Mouse (Mus musculus): ENCODE results near the gene Aven. TPM values are rescaled to one million over a fixed set of nuclear protein-coding genes. Genes with fewer than 3 reads are reported as not detected.

Aven gene
- total RNA-seq, 2 experiments from 2014 or later = 7.3 to 10.8 TPM

DNA sequence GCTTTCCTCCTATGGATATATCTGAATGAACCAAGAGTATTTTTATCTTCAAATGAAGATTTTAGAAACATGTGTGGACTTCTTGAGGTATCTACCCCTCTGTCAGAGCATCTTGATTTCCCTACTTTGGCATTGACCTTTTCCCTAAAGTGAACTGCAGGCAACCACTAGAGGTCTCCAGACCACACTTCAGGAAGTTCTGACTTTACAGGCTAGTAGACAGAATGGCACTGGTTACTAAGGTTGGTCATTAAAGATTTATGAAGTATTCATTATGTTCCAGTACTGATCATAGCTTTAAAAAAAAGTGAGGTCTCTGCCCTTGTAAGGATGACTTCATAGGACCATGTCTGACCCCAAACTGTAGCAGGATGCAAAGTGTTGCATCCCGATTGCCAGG is 46.0 kb downstream of the Aven start:
- peak; percentile 2 for DNase-seq
- intact Hi-C loops (cut with DNase I) = loop anchor here (10.0 kb wide), 1 partner anchor 226 kb away; no protein-coding TSS in a partner anchor

DNA sequence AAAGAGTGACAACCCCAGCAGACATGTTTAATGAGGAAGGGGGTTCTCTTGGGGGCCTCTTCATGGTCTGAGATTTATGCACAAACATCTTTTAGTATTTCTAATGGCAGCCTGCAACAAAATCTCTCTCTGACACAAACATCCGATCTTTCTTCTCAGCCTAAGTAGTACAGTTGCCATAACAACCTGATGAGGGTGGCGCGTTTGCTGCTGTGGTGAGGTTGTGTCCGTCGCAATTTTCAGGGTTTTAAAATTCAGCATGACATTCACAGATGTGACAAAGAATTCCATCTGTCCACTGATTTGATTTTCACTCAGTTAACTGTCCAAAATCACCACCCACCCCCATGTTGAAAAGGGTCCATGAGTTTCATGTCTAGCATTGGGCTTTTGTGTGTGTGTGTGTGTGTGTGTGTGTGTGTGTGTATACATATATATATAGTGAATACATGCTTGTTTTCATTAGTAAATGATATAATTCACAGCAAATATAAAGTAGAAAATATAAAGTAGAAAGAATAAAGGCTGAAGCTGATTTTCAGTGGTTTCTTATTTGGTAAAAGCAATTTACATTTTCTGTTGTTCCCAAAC is 49.0 kb downstream of the Aven start:
- intact Hi-C loops (cut with DNase I) = no loop called here
- no peak for DNase-seq

DNA sequence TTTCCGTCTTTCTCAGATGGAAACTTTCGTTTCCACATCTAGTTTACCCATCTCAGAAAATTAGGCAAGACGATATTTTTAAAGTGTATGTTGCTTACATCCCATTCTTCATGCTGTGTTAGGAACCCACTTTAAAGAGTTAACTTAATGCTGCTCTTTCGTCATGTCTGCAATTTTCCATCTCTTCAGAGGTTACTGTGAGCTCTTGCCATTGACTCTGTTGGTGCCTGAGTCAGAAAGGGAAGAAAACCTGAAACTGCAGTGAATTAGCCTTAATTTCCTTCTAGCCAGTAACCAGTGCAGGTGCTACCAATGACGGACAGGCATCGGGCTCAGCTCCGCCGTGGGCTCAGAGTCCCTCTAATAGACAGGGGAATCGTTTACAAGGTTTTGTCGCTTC is 63.8 kb downstream of the Aven start:
- no peak for DNase-seq
- intact Hi-C loops (cut with DNase I) = no loop called here

DNA sequence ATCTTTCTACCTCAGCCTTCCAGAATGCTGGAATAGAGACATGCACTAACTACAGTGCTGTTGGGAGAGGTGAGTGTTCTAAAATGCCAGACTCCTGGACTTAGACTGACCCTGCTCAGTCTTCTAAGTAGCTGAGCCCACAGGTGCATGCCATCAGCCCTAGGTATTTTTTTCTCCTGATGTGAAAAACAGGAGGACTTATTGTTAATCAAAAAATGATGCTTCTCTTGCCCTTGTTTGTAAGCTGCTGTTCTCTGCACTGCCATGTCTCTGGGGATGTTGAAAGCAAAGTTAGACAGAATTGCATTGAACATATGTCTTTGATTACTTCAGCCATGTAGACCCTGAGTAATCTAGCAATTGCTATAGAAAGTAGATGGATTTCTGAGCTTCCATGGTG is 64.7 kb downstream of the Aven start:
- intact Hi-C loops (cut with DNase I) = no loop called here
- DNase-seq = no peak

DNA sequence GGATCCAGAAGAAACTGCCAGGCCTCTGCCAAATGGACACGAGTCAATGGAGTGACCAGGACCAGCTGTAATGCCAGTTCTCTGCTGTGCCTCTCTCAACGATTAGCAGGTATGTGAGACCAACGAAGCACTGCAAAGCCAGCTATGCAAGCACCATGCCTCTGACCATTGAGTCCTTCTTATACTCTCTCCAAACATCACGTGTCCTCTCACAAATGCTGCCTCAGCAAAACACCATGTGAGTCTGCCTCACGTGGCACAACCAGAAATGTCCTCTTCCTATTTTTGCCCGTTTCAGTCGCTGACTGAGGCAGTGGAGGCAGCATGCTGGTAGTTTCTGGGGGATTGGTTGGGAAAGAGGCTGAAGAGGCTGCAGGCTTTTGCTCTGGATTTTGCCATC is 68.8 kb downstream of the Aven start:
- no peak for DNase-seq
- intact Hi-C loops (cut with DNase I) = no loop called here

DNA sequence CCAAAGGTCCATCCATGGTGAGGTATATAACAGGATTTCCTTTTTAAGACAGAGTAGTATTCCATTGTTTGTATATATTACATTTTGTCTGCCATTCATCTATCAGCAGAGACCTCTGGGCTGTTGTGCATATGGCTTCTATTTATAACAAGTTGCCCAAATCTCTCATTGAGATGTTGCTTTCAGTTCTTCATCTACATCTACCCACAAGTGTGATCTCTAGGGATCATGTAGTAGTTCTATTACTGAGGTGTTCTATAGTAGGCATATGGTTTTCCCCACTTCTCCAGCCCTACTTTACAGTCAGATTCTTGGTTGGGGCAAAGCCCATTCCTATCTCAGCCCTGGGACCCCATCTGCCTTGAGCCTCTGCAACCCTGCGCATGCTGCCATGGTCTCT is 72.3 kb downstream of the Aven start:
- intact Hi-C loops (cut with DNase I) = no loop called here
- no peak for DNase-seq

DNA sequence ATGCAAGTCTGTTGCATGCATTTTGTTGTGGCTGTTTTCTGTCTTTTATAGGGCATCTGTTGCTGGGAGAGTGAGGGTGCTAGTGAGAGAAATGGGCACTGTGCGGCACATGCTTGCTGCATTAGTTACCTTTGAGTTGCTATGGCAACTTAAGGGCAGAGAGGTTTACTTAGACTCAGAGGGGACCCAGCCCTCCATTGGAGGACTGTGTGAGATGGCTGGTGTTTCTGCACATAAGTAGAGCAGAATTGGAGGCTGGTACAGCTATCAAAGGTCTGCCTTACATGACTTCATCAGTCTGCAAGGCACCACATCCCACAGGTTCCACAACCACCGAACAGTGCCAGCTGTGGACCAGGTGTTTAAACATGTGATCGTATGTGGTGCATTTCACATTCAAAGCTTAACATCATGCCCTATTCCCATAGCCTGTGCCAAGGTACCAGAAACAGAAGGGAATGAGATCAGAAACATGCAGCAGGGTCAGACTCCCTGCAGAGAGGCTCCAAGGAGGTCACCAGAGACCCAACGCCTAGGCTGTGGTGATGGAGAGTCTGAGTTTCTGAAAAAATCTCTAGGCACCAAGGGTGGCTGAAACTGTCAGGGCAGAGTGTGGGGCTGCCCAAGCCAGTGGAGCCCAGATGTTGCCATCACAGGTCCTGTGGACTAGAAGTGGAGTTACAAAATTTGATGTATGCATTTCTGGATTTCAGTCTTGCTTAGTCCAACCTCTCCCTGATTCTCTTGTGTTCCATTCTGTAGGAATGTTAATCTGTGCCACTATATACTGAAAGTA is 73.7 kb downstream of the Aven start:
- intact Hi-C loops (cut with DNase I) = no loop called here

DNA sequence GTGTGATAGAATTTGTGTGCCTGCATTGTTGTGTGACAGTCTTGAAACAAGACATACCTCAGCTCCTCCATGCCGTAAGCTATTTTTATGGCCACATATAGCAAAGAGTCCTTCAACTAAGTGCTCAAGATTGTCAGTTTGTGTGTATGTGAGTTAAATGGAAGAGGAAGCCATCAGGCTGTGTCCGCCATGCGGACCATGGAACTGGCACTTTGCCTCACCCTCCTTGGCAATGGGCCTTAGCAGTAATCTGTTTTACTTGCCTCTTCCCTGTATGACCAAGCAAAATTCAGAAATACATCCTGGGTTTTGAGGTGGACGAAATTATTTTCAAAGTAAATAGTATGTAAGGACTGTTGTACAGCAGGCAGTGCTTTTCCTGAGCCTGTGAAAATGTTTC is 75.0 kb downstream of the Aven start:
- intact Hi-C loops (cut with DNase I) = no loop called here
- peak; percentile 47 for DNase-seq

More for the DNA sequence above, 73.7 kb downstream of the Aven start:
- no peak for DNase-seq

DNA sequence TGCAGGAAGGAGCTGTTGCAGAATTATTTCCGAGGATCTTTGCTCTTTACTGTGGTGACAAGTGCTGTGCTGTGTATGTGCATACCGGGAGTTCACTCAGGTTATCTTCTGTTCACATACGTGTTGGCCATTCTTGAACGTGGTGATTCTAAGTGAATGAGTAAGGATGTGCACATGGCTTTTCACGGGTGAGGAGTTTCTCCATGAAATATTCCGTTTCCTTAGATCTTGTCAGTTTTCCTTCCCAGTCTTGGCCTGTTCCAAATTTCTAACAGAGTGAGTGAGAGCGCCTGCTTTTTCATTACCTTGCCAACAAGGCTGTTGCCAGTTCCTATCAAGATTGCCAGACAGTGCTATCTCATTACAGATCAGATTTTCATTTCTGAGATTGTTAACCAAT is 98.2 kb downstream of the Aven start:
- intact Hi-C loops (cut with DNase I) = no loop called here
- DNase-seq = peak; percentile 4

DNA sequence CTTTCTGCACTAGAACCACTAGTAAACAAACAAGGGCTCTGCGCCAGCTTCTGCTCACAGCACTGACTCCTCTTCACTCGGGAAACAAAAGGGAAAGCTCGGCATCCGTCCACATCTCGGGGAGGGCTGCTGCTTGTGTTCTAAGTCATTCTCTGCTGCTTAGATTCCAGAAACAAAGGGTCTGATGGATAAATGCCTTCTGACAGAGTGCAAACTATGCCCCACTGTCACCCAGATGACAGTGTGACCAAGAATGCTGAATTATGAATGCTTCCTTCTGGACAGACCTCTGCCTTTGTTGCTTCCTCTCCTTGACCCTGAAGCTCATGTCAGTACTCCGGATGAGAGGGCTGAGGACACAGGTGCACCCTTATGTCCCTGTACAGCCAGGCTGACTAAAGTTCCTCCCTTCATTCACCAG is 98.7 kb downstream of the Aven start:
- DNase-seq = peak; percentile 83
- intact Hi-C loops (cut with DNase I) = no loop called here

DNA sequence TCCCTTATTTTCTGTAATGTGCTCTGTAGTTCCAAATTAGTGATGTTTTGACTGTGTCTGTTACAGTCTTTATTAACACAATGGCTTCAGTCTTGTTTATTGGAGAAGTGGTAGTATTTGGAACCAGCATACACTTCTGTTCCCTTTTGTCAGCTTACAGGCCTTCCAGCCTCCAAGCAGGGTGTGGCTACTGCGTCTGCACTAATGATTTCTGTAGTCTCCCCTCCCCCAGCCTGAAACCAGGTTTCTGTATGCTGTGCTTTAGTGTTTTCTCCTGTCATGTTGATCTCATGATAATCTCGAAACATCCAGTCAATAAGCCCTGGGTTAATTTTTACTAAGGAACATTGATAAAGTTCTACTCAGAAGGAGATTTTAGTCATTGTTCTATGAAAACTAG is 100.6 kb downstream of the Aven start:
- intact Hi-C loops (cut with DNase I) = no loop called here
- DNase-seq = no peak

DNA sequence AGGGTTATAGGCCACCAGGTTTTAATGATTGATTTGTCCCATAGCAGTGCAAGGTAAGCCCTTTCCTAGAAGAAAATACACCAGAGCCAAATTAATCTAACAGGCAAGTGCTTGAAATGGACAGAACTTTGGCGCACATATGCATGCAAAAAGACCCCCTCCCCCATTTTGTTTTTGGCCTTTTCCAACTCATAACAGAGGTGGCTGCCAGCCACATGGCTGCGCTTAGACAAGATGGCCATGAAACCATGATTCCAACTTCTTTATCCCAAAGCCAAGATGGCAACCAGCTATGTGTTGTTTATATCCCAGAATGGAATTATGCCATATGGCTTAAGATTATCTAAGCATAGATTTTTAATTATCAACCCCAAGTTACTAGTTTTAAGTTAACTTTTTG is 101.0 kb downstream of the Aven start:
- intact Hi-C loops (cut with DNase I) = no loop called here
- DNase-seq = no peak

DNA sequence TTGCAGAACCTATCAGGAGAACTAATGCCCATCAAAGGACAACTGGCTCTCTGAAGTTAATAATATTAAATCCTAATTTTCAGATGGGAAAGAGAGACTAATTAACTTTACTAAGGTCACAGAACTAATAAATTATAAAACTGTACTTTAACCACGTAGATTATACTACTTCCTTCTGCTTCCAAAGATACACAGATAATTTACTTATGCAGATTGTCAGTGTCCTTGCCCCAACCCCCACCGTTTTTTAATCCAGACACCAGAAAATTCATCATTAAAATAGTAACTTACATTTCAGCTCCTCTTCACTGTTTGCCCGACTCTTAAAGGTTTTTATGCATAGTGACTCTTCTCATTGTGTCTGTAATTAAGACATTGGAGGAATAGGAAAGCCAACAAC is 103.0 kb downstream of the Aven start:
- intact Hi-C loops (cut with DNase I) = no loop called here
- DNase-seq = no peak

DNA sequence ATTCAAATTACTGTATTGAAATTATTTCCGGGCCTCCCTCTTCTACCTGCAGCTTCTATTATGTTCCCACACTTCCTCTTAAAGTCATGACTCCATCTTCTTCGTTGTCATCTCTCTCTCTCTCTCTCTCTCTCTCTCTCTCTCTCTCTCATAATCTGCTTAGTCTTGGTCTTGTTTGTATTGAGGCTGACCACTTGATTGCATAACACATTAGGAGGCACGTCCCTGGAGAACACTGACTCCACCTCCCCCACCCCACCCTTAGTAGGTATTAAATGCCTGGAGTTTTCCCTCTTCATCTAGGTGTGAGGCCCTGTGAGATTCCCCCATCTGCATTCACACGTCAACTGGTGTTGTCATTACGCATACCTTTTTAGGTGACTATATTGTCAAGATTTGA is 103.7 kb downstream of the Aven start:
- intact Hi-C loops (cut with DNase I) = no loop called here
- no peak for DNase-seq

DNA sequence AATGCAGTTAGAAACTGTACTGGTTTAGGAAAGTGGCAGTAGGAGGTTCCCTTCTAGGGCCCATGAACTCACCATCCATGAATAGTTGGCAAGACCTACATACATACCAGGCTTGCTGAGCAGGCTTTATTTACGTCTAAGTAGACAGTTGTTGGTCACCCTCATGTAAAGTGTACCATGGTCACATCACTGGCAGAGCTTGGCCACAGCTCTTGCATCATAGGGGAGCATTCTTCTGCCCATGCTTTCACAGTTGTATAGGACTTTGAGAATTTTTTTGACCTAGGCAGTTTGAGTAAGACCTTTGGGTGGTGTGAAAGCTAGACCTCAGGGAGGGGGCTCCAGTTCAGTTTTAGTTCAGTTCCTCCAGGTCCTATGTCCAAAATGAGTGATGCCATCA is 104.3 kb downstream of the Aven start:
- intact Hi-C loops (cut with DNase I) = no loop called here
- DNase-seq = no peak

DNA sequence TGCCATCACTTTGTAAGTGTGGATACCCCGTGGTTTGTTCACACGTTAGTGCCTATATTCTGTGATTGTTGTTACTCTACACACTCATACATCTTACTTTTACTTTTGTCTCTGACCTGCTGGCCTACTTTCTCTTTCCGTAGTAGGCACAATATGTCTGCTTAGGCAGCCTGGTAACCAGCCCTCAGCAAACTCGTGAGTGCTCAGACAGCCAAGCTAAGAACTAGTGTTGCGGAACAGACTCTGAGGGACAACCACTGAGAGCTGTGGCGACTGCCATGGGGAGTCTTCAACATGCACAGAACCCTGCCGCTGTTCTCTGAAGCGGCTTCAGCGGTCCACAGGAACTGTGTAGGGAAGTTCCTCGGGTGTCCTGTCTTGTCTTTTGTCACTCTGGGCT is 107.5 kb downstream of the Aven start:
- peak; percentile 10 for DNase-seq
- intact Hi-C loops (cut with DNase I) = no loop called here

DNA sequence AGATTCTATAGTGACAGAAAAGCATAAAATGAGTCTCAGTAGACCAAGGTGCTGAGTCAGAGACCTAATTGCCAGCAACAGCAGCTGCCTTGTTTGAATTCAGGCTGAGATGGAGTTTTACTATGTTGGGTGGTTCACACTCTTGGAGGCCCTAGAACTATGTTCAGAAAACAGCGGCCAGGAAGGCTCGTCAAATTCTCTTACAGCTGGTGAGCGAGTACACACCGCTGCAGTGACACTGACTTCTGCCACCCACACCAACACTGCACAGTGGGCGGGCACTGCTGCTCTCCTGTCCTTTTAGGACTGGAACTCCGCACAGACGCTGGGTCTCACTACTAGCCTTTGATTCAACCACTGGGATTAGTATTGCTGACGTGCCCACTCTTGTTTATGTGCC is 109.7 kb downstream of the Aven start:
- DNase-seq = no peak
- intact Hi-C loops (cut with DNase I) = no loop called here

DNA sequence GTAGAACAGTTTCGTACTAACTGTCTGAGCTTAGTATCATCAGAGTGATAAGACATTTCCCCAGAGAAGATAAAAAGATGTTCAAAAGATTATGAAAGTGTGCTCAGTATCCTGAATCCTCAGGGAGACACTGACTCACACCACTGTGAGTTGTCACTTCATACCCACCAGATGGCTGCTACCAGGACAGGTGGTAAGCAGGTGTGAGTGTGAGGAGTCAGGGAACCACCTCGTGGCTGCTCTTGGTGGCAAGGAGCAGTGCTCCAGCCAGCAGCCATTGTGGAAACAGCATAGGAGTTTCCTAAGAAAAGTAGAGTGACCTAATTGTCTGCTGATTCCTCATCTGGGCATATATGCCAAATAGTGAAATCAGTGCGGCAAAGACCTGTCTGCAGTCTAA is 113.8 kb downstream of the Aven start:
- no peak for DNase-seq
- intact Hi-C loops (cut with DNase I) = no loop called here

DNA sequence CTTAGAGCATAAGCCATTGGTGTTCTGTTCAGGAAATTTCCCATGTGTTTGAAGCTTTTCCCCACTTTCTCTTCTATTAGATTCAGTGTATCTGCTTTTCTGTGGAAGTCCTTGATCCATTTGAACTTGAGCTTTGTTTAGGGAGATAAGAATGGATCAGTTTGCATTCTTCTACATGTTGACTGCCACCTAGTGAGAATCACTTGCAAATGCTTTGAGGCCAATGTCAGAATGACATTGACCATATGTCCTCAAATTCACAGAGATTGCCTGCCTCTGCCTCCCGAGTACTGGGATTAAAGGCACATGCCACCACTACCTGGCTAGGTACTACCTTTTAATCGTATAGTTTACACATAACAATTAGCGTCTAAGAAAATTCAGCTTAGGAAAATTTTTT is 119.9 kb downstream of the Aven start:
- DNase-seq = no peak
- intact Hi-C loops (cut with DNase I) = no loop called here

DNA sequence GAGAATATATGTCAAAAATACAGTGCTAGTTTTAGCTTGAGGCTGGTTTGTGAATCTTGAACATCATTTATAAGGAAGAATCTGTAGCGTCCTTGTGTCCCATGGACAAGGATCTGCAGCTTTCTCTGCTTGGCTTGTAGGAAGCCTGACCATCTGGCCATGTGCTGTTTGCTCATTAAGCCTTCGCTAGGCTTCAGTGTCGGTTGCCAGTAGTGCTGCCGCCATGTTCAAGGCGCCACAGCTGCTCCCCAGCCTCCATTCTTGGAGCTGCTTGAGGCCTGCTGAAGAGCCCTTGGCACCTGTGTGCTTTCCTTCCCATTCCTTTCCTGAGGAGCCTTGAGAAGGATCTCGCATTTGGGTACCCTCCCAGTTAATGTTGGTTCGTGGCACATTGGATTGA is 121.6 kb downstream of the Aven start:
- intact Hi-C loops (cut with DNase I) = no loop called here
- DNase-seq = peak; percentile 40

DNA sequence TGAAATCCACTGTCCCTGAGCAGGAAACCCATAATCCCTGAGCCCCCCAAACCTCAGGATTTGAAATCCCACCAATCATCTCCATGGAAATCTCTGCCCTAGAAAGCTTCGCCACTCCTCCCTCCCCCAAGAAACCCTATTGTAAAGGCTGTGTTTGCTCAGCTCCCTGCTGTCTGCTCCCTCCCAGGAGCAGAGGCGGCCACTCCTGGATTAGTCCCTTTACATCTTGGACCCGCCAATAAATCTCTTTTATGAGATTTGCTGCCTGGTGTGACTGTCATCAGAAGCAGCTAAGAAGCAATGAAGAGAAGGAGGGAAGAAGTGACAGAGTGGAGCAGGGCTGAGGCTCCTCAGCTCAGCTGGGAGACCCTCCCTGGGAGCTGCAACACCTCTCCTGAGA is 124.4 kb downstream of the Aven start:
- intact Hi-C loops (cut with DNase I) = no loop called here

DNA sequence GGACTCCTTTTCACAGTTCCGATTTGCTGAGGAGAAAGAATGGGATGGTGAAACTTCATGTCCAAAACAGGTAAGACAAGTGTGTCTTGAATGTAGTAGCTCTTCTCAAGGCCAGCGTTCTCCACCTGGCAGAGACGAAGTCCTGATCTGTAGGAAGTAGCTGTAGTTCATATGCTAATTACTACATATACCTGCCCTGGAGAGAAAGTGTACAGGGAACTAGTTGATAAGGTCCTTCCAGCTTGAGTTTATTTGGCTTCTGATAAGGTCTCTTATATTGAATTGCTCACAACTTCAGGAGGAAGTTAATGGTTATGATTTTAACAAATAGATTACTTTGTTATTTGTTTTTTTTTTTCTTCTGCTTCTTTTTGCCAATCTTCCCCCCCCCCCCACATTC is 132.4 kb downstream of the Aven start:
- intact Hi-C loops (cut with DNase I) = no loop called here
- DNase-seq = no peak

More for the DNA sequence above, 124.4 kb downstream of the Aven start:
- DNase-seq = no peak

DNA sequence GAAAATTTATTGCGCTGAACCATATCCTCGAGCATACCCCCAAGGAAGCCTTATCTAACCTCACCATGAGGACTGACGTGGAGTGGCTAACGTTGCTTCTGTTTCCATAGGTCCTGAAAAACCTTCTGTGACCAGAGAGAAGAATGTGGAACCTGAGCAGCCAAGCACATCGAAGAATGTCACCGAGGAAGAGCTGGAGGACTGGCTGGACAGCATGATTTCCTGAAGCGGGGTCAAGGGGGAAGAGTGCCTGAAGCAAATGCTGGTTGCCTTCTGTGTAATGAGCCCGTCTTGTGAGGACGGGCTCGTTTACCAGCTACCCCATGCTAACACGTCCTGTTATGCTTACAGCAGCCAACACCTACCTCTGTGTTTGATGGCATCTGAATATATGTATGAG is 137.9 kb downstream of the Aven start:
- intact Hi-C loops (cut with DNase I) = no loop called here
- no peak for DNase-seq

Data from left cerebral cortex, postnatal 4 days (tissue).